Mouse (Mus musculus): ENCODE measurements around the gene Vmn1r166. TPM values are rescaled to one million over a fixed set of nuclear protein-coding genes. Genes with fewer than 3 reads are reported as not detected.

The Vmn1r166 gene
- not detected for polyA plus RNA-seq (2014; fragmentation: Illumina TruSeq; extraction: RNeasy Lipid Tissue Mini Kit (QIAGEN cat#74804); ENCODE audit: low read depth, low replicate concordance)

DNA sequence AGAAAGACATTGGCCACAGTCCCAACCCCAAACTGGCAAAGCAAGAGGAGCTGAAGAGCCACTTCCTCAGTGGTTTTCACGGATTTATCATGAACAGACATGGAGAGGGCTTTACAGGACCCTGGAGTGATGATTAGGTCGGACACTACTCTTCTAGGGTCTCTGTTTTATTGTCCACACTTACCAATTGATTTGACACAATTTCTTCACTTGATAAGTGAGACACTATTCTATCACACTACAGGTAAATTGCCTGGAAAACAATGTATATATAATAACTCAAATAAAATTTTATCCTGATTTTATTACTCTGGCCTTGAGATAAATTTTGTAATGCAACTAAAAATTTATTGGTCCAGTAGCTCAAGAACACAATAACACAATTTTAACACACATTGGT is at the start of gene Vmn1r166:
TSS of gene Vmn1r166 (minus strand) at position 101 of the 400 bp plus-strand sequence.

DNA sequence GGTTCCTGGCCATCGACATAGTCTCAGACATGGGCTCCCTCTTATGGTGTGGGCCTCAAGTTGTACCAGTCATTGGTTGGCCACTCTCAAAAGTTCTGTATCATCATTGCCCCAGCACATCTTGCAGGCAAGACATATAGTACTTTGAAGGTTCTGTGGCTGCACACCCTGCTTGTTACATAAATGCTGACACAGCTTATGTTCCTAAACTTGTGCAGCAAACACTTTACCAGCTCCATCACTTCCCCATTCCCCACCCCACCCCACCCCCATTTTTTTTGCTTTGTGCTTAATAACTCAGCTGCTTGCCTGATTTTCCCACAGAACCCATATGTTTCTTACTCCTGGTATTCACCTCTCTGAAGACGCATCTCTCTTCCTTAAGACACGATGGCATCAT is 49.4 kb upstream of the Vmn1r166 start, which contains the start of gene Nlrp4e:
TSS of gene Nlrp4e (plus strand) at position 301 of the 400 bp plus-strand sequence.

DNA sequence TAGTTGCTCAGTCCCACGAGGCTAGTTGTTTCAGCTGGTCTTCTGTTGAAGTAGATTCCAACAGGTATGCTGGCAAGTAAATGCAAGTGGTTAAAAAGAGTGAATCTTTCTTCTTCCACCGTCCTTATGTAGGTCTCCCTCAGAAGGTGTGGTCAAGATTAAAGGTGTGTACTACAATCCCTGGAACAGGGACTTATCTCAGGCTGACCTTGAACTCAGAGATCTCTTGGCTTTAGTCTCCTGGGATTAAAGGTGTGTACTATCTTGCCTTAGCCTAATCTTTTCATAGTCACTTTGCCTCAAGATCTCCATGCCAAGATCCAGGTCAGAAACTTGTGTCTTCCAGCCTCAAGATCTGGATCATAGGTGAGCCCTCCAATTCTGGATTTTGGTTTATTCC is 27.3 kb upstream of the Vmn1r166 start, which contains the start of gene Gm6902:
TSS of gene Gm6902 (minus strand) at position 101 of the 400 bp plus-strand sequence.

DNA sequence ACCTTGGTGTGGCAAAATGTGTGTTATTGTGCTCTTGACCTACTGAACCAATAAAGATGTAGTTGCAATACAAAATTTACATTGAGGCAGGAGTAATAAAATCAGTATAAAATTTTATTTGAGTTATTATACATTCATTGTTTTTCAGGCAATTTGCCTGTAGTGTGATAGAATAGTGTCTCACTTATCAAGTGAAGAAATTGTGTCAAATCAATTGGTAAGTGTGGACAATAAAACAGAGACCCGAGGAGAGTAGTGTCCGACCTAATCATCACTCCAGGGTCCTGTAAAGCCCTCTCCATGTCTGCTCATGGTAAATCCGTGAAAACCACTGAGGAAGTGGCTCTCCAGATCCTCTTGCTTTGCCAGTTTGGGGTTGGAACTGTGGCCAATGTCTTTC is 34.5 kb downstream of the Vmn1r166 start, which contains the start of gene Vmn1r165:
TSS of gene Vmn1r165 (plus strand) at position 301 of the 400 bp plus-strand sequence.

Other genes with a start within 250 kb of the Vmn1r166 start
- gene Gm4216, start 231.8 kb downstream of the Vmn1r166 start, polyA plus RNA-seq (2014; fragmentation: Illumina TruSeq; extraction: RNeasy Lipid Tissue Mini Kit (QIAGEN cat#74804); ENCODE audit: low read depth, low replicate concordance) = not detected
- gene Vmn1r163, start 196.1 kb downstream of the Vmn1r166 start, polyA plus RNA-seq (2014; fragmentation: Illumina TruSeq; extraction: RNeasy Lipid Tissue Mini Kit (QIAGEN cat#74804); ENCODE audit: low read depth, low replicate concordance) = not detected
- not detected for gene Gm8720, start 184.2 kb downstream of the Vmn1r166 start, polyA plus RNA-seq (2014; fragmentation: Illumina TruSeq; extraction: RNeasy Lipid Tissue Mini Kit (QIAGEN cat#74804); ENCODE audit: low read depth, low replicate concordance)
- gene Gm10662, start 107.2 kb downstream of the Vmn1r166 start, polyA plus RNA-seq (2014; fragmentation: Illumina TruSeq; extraction: RNeasy Lipid Tissue Mini Kit (QIAGEN cat#74804); ENCODE audit: low read depth, low replicate concordance) = not detected
- not detected for gene Vmn1r165, start 34.4 kb downstream of the Vmn1r166 start, polyA plus RNA-seq (2014; fragmentation: Illumina TruSeq; extraction: RNeasy Lipid Tissue Mini Kit (QIAGEN cat#74804); ENCODE audit: low read depth, low replicate concordance)
- gene Gm6902, start 27.2 kb upstream of the Vmn1r166 start, polyA plus RNA-seq (2014; fragmentation: Illumina TruSeq; extraction: RNeasy Lipid Tissue Mini Kit (QIAGEN cat#74804); ENCODE audit: low read depth, low replicate concordance) = not detected
- not detected for gene Nlrp4e, start 49.5 kb upstream of the Vmn1r166 start, polyA plus RNA-seq (2014; fragmentation: Illumina TruSeq; extraction: RNeasy Lipid Tissue Mini Kit (QIAGEN cat#74804); ENCODE audit: low read depth, low replicate concordance)
- not detected for gene Nlrp5, start 134.2 kb upstream of the Vmn1r166 start, polyA plus RNA-seq (2014; fragmentation: Illumina TruSeq; extraction: RNeasy Lipid Tissue Mini Kit (QIAGEN cat#74804); ENCODE audit: low read depth, low replicate concordance)